Mouse (Mus musculus) kidney, adult 11 months (tissue): ENCODE data around the gene 1190002N15Rik.
A peak's percentile ranks its signal among the peaks of the same experiment; 100 is the strongest.

Experiments
- DNase-seq: peaks from one replicate; pipeline ENCODE4 v3.0.0; 2022

The 1190002N15Rik gene

GRCm38 (mm10) chr9:94537970-94538822 is at the start of gene 1190002N15Rik:
TSS of gene 1190002N15Rik (minus strand) at chr9:94538081.
- DNase-seq, result peak; percentile 94

- no peak for DNase-seq
Observed at GRCm38 (mm10) chr9:94582309-94582708, 44.4 kb upstream of the 1190002N15Rik start.

GRCm38 (mm10) chr9:94581661-94582060 is 43.8 kb upstream of the 1190002N15Rik start:
- DNase-seq, result no peak

- no peak for DNase-seq
Observed at GRCm38 (mm10) chr9:94580071-94580737, 42.3 kb upstream of the 1190002N15Rik start.

GRCm38 (mm10) chr9:94571802-94572201 is 33.9 kb upstream of the 1190002N15Rik start:
- DNase-seq, result no peak

GRCm38 (mm10) chr9:94568386-94568785 is 30.5 kb upstream of the 1190002N15Rik start:
- DNase-seq, result no peak

GRCm38 (mm10) chr9:94567722-94568314 is 29.9 kb upstream of the 1190002N15Rik start:
- no peak for DNase-seq

- no peak for DNase-seq
Observed at GRCm38 (mm10) chr9:94556776-94557514, 19.1 kb upstream of the 1190002N15Rik start.

- no peak for DNase-seq
Observed at GRCm38 (mm10) chr9:94556249-94556648, 18.4 kb upstream of the 1190002N15Rik start.

GRCm38 (mm10) chr9:94550493-94551095 is 12.7 kb upstream of the 1190002N15Rik start:
- DNase-seq, result no peak

- DNase-seq, result no peak
Observed at GRCm38 (mm10) chr9:94543881-94544280, 6.0 kb upstream of the 1190002N15Rik start.

GRCm38 (mm10) chr9:94540343-94541095 is 2.6 kb upstream of the 1190002N15Rik start:
- no peak for DNase-seq

- DNase-seq, result no peak
Observed at GRCm38 (mm10) chr9:94539346-94539865, 1.5 kb upstream of the 1190002N15Rik start.

- no peak for DNase-seq
Observed at GRCm38 (mm10) chr9:94538823-94539143, 902 bp upstream of the 1190002N15Rik start.

- peak; percentile 66 for DNase-seq
Observed at GRCm38 (mm10) chr9:94537051-94537917, 597 bp downstream of the 1190002N15Rik start.

- DNase-seq, result no peak
Observed at GRCm38 (mm10) chr9:94536261-94536905, 1.5 kb downstream of the 1190002N15Rik start.

GRCm38 (mm10) chr9:94534795-94535194 is 3.1 kb downstream of the 1190002N15Rik start:
- no peak for DNase-seq

- DNase-seq, result no peak
Observed at GRCm38 (mm10) chr9:94534226-94534625, 3.7 kb downstream of the 1190002N15Rik start.

GRCm38 (mm10) chr9:94533641-94534040 is 4.2 kb downstream of the 1190002N15Rik start:
- no peak for DNase-seq

- no peak for DNase-seq
Observed at GRCm38 (mm10) chr9:94529987-94530386, 7.9 kb downstream of the 1190002N15Rik start.
